Mouse (Mus musculus): ENCODE data around the gene Vamp3. TPM values are rescaled to one million over a fixed set of nuclear protein-coding genes. Genes with fewer than 3 reads are reported as not detected.
"Not testable (repeated sequence)": the region's sequence is repeated elsewhere in the genome, so short reads cannot be mapped to it uniquely, and the experiment has no call there.

The Vamp3 gene
- polyA plus RNA-seq, 1 experiment from 2014 or later = 73.4 TPM

GRCm38 (mm10) chr4:151044037-151044943 lies 13.5 kb downstream of the Vamp3 start, which contains the start of gene Per3:
Gene Per3, minus strand, starts transcription at chr4:151044665.
- Histone ChIP-seq H3K27me3 (ENCODE audit: control insufficient read depth, insufficient read depth, low read length) (no peaks in the 10 kb centered on the region), H3K4me3 (ENCODE audit: low read depth, low read length) (peak within 1 kb of the TSS; percentile 54), H3K36me3 (replicated peaks; ENCODE audit: control insufficient read depth, insufficient read depth, low read depth, low read length) (no peaks in the 10 kb centered on the region; the same call in 1 of the 2 replicates), H3K9ac (replicated peaks; ENCODE audit: low read length) (peak within 1 kb of the TSS; percentile 67), H3K4me1 (ENCODE audit: control insufficient read depth, insufficient read depth, low read length) (no peaks in the 10 kb centered on the region), H3K27ac (replicated peaks; ENCODE audit: low read depth, low read length) (no peak within 1 kb of the TSS), H3K9me3 (replicated peaks; ENCODE audit: control insufficient read depth, low read length) (no peaks in the 10 kb centered on the region), H3K4me2 (ENCODE audit: low read depth, low read length) (peak within 1 kb of the TSS; percentile 97)
- DNase-seq (ENCODE audit: low spot score) = peak; percentile 95
- ATAC-seq (replicated peaks; ENCODE audit: insufficient number of reproducible peaks, low FRiP score, low TSS enrichment, low read depth) = peak; percentile 97
- WGBS = under 1% methylated on average over 75 of the region's 79 CpGs

DNA sequence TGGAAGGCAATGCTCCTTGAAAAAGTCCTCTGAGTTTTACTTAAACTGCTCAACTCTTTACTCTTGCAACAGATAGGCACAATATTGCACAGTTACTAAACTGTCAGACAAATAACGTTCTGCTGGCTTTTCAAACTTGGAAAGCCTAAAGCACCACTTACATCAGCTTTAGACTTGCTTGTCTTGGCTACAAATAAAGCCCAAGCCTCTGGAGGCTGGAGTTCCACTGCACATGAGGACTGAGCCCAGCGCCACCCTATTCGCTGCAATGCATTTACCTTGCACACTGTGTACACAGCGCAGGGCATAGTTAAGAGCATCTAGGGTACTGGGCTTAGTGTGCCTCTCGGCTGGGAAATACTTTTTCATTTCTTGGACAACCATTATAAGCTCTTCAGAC lies 14.5 kb downstream of the Vamp3 start:
- Histone ChIP-seq H3K4me1 (ENCODE audit: control insufficient read depth, insufficient read depth, low read length) (no peaks in the 10 kb centered on the region), H3K36me3 (replicated peaks; ENCODE audit: control insufficient read depth, insufficient read depth, low read depth, low read length) (no peaks in the 10 kb centered on the region; the same call in 1 of the 2 replicates), H3K27me3 (ENCODE audit: control insufficient read depth, insufficient read depth, low read length) (no peaks in the 10 kb centered on the region), H3K4me2 (ENCODE audit: low read depth, low read length) (peak overlapping the region; percentile 97; the same call in 1 of the 2 replicates), H3K9me3 (replicated peaks; ENCODE audit: control insufficient read depth, low read length) (no peaks in the 10 kb centered on the region), H3K9ac (replicated peaks; ENCODE audit: low read length) (no peak overlapping the region), H3K27ac (replicated peaks; ENCODE audit: low read depth, low read length) (no peak overlapping the region), H3K4me3 (ENCODE audit: low read depth, low read length) (no peak overlapping the region)
- WGBS = 52% methylated on average over 5 of the region's 5 CpGs
- no peak for ATAC-seq (replicated peaks; ENCODE audit: insufficient number of reproducible peaks, low FRiP score, low TSS enrichment, low read depth)
- no peak for DNase-seq (ENCODE audit: low spot score)

- Histone ChIP-seq H3K4me1 (ENCODE audit: control insufficient read depth, insufficient read depth, low read length) (no peaks in the 10 kb centered on the region), H3K27me3 (ENCODE audit: control insufficient read depth, insufficient read depth, low read length) (no peaks in the 10 kb centered on the region), H3K27ac (replicated peaks; ENCODE audit: low read depth, low read length) (no peak overlapping the region), H3K9me3 (replicated peaks; ENCODE audit: control insufficient read depth, low read length) (no peaks in the 10 kb centered on the region), H3K9ac (replicated peaks; ENCODE audit: low read length) (no peak overlapping the region), H3K36me3 (replicated peaks; ENCODE audit: control insufficient read depth, insufficient read depth, low read depth, low read length) (no peaks in the 10 kb centered on the region), H3K4me2 (ENCODE audit: low read depth, low read length) (no peak overlapping the region), H3K4me3 (ENCODE audit: low read depth, low read length) (no peak overlapping the region)
- 88% methylated on average over 5 of the region's 5 CpGs for WGBS
- DNase-seq (ENCODE audit: low spot score) (no peak), ATAC-seq (replicated peaks; ENCODE audit: insufficient number of reproducible peaks, low FRiP score, low TSS enrichment, low read depth) (no peak)
These were observed 16.3 kb downstream of the Vamp3 start for GRCm38 (mm10) chr4:151041506-151041905.

DNA sequence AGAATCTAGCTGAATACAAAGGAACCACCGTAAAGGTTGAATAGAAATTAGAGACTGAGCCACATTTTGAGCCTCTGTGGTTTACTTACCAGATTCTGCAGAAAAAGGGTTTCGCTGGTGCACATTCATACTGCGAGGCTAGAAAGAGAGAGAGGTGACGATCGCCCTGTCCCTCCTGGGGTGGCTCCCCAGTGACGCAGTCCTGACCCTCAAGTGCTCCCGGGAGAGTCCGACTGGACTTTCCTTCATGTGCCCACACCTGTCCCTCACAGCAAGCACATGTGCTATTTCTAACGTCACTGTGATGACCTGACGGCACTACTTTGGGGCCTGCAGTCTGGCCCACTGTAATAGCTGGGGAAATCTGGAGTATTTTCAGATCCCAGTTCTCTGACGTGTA lies 20.0 kb downstream of the Vamp3 start:
- no peak overlapping the region for H3K4me2 ChIP-seq (ENCODE audit: low read depth, low read length)
- no peaks in the 10 kb centered on the region for H3K27me3 ChIP-seq (ENCODE audit: control insufficient read depth, insufficient read depth, low read length)
- H3K4me1 ChIP-seq (ENCODE audit: control insufficient read depth, insufficient read depth, low read length) = no peaks in the 10 kb centered on the region
- no peaks in the 10 kb centered on the region for H3K9me3 ChIP-seq (replicated peaks; ENCODE audit: control insufficient read depth, low read length)
- no peak overlapping the region for H3K27ac ChIP-seq (replicated peaks; ENCODE audit: low read depth, low read length)
- no peaks in the 10 kb centered on the region for H3K36me3 ChIP-seq (replicated peaks; ENCODE audit: control insufficient read depth, insufficient read depth, low read depth, low read length)
- DNase-seq (ENCODE audit: low spot score) (no peak), ATAC-seq (replicated peaks; ENCODE audit: insufficient number of reproducible peaks, low FRiP score, low TSS enrichment, low read depth) (no peak)
- no peak overlapping the region for H3K9ac ChIP-seq (replicated peaks; ENCODE audit: low read length)
- H3K4me3 ChIP-seq (ENCODE audit: low read depth, low read length) = no peak overlapping the region
- 91% methylated on average over 11 of the region's 11 CpGs for WGBS

- H3K27ac ChIP-seq (replicated peaks; ENCODE audit: low read depth, low read length) = no peak overlapping the region
- H3K4me3 ChIP-seq (ENCODE audit: low read depth, low read length) = no peak overlapping the region
- DNase-seq (ENCODE audit: low spot score) (no peak), ATAC-seq (replicated peaks; ENCODE audit: insufficient number of reproducible peaks, low FRiP score, low TSS enrichment, low read depth) (no peak)
- 87% methylated on average over 7 of the region's 7 CpGs for WGBS
- no peak overlapping the region for H3K9ac ChIP-seq (replicated peaks; ENCODE audit: low read length)
- H3K27me3 ChIP-seq (ENCODE audit: control insufficient read depth, insufficient read depth, low read length) = no peaks in the 10 kb centered on the region
- H3K9me3 ChIP-seq (replicated peaks; ENCODE audit: control insufficient read depth, low read length) = no peaks in the 10 kb centered on the region
- H3K4me1 ChIP-seq (ENCODE audit: control insufficient read depth, insufficient read depth, low read length) = no peaks in the 10 kb centered on the region
- no peaks in the 10 kb centered on the region for H3K36me3 ChIP-seq (replicated peaks; ENCODE audit: control insufficient read depth, insufficient read depth, low read depth, low read length)
- no peak overlapping the region for H3K4me2 ChIP-seq (ENCODE audit: low read depth, low read length)
These were observed 21.2 kb downstream of the Vamp3 start for GRCm38 (mm10) chr4:151036521-151036920.

- 52% methylated on average over 6 of the region's 6 CpGs for WGBS
- DNase-seq (ENCODE audit: low spot score) = peak; percentile 78
- no peak; the same call in 1 of the 2 replicates for ATAC-seq (replicated peaks; ENCODE audit: insufficient number of reproducible peaks, low FRiP score, low TSS enrichment, low read depth)
These were observed 30.8 kb downstream of the Vamp3 start for GRCm38 (mm10) chr4:151027001-151027400.

DNA sequence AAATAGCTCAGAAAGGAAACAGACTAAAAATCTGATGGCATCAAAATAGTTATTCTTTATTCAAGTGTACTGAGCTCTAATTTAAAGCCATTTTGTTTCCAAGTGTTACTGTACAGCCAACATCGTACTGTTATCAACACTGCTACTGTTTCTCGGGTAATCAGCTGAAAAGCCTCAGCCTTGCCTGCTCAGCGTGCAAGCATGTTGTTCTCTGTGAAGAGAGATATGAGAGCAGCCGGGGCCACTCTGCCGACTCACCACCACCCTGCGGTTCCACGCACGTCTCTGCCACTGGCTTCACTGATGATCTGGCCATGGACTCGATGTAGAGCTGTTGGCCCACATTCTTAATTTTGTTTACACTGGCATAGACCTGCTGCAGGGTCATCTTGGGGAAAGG lies 33.6 kb downstream of the Vamp3 start:
- 89% methylated on average over 9 of the region's 9 CpGs for WGBS
- no peak for DNase-seq (ENCODE audit: low spot score)

More at GRCm38 (mm10) chr4:151027001-151027400, 30.8 kb downstream of the Vamp3 start:
- no peak overlapping the region for H3K4me2 ChIP-seq (ENCODE audit: low read depth, low read length)
- no peaks in the 10 kb centered on the region for H3K36me3 ChIP-seq (replicated peaks; ENCODE audit: control insufficient read depth, insufficient read depth, low read depth, low read length)
- no peak overlapping the region for H3K27ac ChIP-seq (replicated peaks; ENCODE audit: low read depth, low read length)
- H3K9me3 ChIP-seq (replicated peaks; ENCODE audit: control insufficient read depth, low read length) = no peaks in the 10 kb centered on the region
- H3K9ac ChIP-seq (replicated peaks; ENCODE audit: low read length) = no peak overlapping the region
- no peaks in the 10 kb centered on the region for H3K4me1 ChIP-seq (ENCODE audit: control insufficient read depth, insufficient read depth, low read length)
- H3K27me3 ChIP-seq (ENCODE audit: control insufficient read depth, insufficient read depth, low read length) = no peaks in the 10 kb centered on the region
- H3K4me3 ChIP-seq (ENCODE audit: low read depth, low read length) = no peak overlapping the region

DNA sequence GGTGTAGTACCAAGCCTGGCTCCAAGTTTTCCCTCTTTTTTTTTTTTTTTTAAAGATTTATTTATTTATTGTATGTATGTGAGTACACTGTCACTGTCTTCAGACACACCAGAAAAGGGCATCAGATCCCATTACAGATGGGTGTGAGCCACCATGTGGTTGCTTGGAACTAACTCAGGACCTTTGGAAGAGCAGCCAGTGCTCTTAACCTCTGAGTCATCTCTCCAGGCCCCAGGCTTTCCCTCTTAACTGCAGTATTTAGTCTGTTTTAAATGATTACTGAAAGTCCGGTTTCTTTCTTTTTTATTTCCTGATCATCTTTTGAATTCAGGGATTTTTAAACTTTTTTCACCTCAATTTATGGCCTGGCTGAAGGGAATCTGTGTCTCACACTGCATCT lies 40.4 kb downstream of the Vamp3 start:
- 97% methylated on average over 1 of the region's 1 CpGs for WGBS
- not testable (repeated sequence) for H3K4me2 ChIP-seq (ENCODE audit: low read depth, low read length)

More for the DNA sequence above, 33.6 kb downstream of the Vamp3 start:
- no peak for ATAC-seq (replicated peaks; ENCODE audit: insufficient number of reproducible peaks, low FRiP score, low TSS enrichment, low read depth)
- H3K9ac ChIP-seq (replicated peaks; ENCODE audit: low read length) = no peak overlapping the region
- H3K9me3 ChIP-seq (replicated peaks; ENCODE audit: control insufficient read depth, low read length) = no peaks in the 10 kb centered on the region
- H3K36me3 ChIP-seq (replicated peaks; ENCODE audit: control insufficient read depth, insufficient read depth, low read depth, low read length) = no peaks in the 10 kb centered on the region
- no peak overlapping the region for H3K27ac ChIP-seq (replicated peaks; ENCODE audit: low read depth, low read length)
- H3K4me2 ChIP-seq (ENCODE audit: low read depth, low read length) = no peak overlapping the region
- no peak overlapping the region for H3K4me3 ChIP-seq (ENCODE audit: low read depth, low read length)
- H3K4me1 ChIP-seq (ENCODE audit: control insufficient read depth, insufficient read depth, low read length) = no peaks in the 10 kb centered on the region
- H3K27me3 ChIP-seq (ENCODE audit: control insufficient read depth, insufficient read depth, low read length) = no peaks in the 10 kb centered on the region

More for the DNA sequence above, 40.4 kb downstream of the Vamp3 start:
- not testable (repeated sequence) for H3K27ac ChIP-seq (replicated peaks; ENCODE audit: low read depth, low read length); DNase-seq (ENCODE audit: low spot score); H3K9ac ChIP-seq (replicated peaks; ENCODE audit: low read length); H3K9me3 ChIP-seq (replicated peaks; ENCODE audit: control insufficient read depth, low read length); H3K4me3 ChIP-seq (ENCODE audit: low read depth, low read length); H3K36me3 ChIP-seq (replicated peaks; ENCODE audit: control insufficient read depth, insufficient read depth, low read depth, low read length); H3K27me3 ChIP-seq (ENCODE audit: control insufficient read depth, insufficient read depth, low read length); ATAC-seq (replicated peaks; ENCODE audit: insufficient number of reproducible peaks, low FRiP score, low TSS enrichment, low read depth); H3K4me1 ChIP-seq (ENCODE audit: control insufficient read depth, insufficient read depth, low read length)

Data from embryonic facial prominence, embryonic 11.5 days (tissue).